In the genomic region with DNA sequence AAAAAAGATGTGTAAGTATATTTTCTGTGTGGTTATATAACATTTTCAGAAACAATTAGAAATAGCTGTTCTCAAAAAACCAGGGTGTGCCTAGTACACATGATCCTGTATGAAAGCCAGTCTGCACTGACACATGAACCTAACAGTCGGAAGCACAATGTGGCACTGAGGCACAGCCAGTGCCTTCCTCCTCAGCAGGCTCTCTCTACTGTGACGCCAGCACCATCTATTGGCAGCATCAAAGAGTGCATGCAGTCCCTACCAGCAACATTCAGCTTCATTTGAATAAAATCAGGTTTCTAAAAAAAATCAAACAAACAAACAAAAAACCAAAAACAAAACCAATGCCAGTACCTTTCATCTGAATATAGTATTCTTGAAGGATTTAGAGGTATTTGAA, we compare ENCODE assay signal across 9 mouse cellular contexts. TPM values are rescaled to one million over a fixed set of nuclear protein-coding genes. Genes with fewer than 3 reads are reported as not detected.
DNase-seq lines count a peak whose midpoint lies in the region; TF ChIP-seq lines count a peak whose summit lies in the region.
"Had no signal": no experiment of that assay in that cellular context is flagged by ENCODE, and none has a peak within 500 bp of the region (broad histone marks: within the 10 kb centered on the region; RNA-seq: fewer than 3 reads in every experiment).

No protein-coding gene starts in this region.

- no peak overlapping the region for H3K27ac ChIP-seq in kidney, adult 2 months (ENCODE audit: insufficient read depth, low read depth, low read length)
- H3K27ac ChIP-seq in bone marrow, adult 2 months (ENCODE audit: control insufficient read depth, insufficient read depth, low read depth, low read length, poor library complexity): no peak overlapping the region
- H3K27ac ChIP-seq in embryonic fibroblast, embryonic 13.5 days (ENCODE audit: insufficient read depth, low read length): no peak overlapping the region
- no peak overlapping the region for H3K27ac ChIP-seq in small intestine, adult 2 months (ENCODE audit: insufficient read depth, low read depth, low read length)
- H3K27ac ChIP-seq: embryonic facial prominence, embryonic 12.5 days had no signal

- H3K4me3 ChIP-seq in kidney, adult 2 months (ENCODE audit: insufficient read depth, low read depth, low read length): no peak overlapping the region
- H3K4me3 ChIP-seq in bone marrow, adult 2 months (replicated peaks; ENCODE audit: control insufficient read depth, low read depth, low read length): no peak overlapping the region
- no peak overlapping the region for H3K4me3 ChIP-seq in embryonic fibroblast, embryonic 13.5 days (ENCODE audit: insufficient read depth, low read length)
- no peak overlapping the region for H3K4me3 ChIP-seq in small intestine, adult 2 months (ENCODE audit: low read depth, low read length)
- H3K4me3 ChIP-seq: embryonic facial prominence, embryonic 12.5 days had no signal

- H3K4me1 ChIP-seq in kidney, adult 2 months (ENCODE audit: control insufficient read depth, insufficient read depth, low read length): no peaks in the 10 kb centered on the region
- no peaks in the 10 kb centered on the region for H3K4me1 ChIP-seq in bone marrow, adult 2 months (ENCODE audit: control insufficient read depth, insufficient read depth, low read length)
- no peaks in the 10 kb centered on the region for H3K4me1 ChIP-seq in embryonic fibroblast, embryonic 13.5 days (ENCODE audit: control insufficient read depth, insufficient read depth, low read length)
- peaks cover 4% of the 10 kb centered on the region for H3K4me1 ChIP-seq in small intestine, adult 2 months (ENCODE audit: control insufficient read depth, insufficient read depth, insufficient read length, low read length)

- no peaks in the 10 kb centered on the region for H3K27me3 ChIP-seq in kidney, adult 2 months (replicated peaks; ENCODE audit: control insufficient read depth, insufficient read depth, low read length)
- no peaks in the 10 kb centered on the region for H3K27me3 ChIP-seq in small intestine, adult 2 months (ENCODE audit: control insufficient read depth, insufficient read depth, low read length)
- H3K27me3 ChIP-seq: embryonic facial prominence, embryonic 12.5 days had no signal

- peak; percentile 49 for DNase-seq in kidney, adult 2 months
- DNase-seq in kidney, adult 11 months: no peak
- DNase-seq in heart, postnatal 36 days: peak; percentile 44 to 64
- peak; percentile 80 to 82 for DNase-seq in layer of hippocampus, postnatal 36 days
- peak; percentile 87 for DNase-seq in mesoderm, embryonic 11.5 days (ENCODE audit: low read depth, low spot score)

- intact Hi-C loops in heart, postnatal 36 days (cut with DNase I): loop anchor here (1.0 kb wide), 1 partner anchor 80 kb away; no protein-coding TSS in a partner anchor

- no peak for TF ChIP-seq POLR2A in kidney, adult 2 months (IDR thresholded peaks at IDR 0.05; ENCODE audit: low read depth, low read length)
- TF ChIP-seq POLR2A in bone marrow, adult 2 months (IDR thresholded peaks at IDR 0.05; ENCODE audit: borderline replicate concordance, control insufficient read depth, low read depth, low read length): no peak
- no peak for TF ChIP-seq POLR2A in embryonic fibroblast, embryonic 13.5 days (IDR thresholded peaks at IDR 0.05; ENCODE audit: low read depth, low read length)
- TF ChIP-seq POLR2A in small intestine, adult 2 months (IDR thresholded peaks at IDR 0.05; ENCODE audit: low read depth, low read length): no peak

- no peaks in the 10 kb centered on the region for H3K36me3 ChIP-seq in kidney, adult 2 months (ENCODE audit: control insufficient read depth, insufficient read depth, low read length)
- H3K36me3 ChIP-seq in small intestine, adult 2 months (ENCODE audit: control insufficient read depth, insufficient read depth, low read length): peaks cover 24% of the 10 kb centered on the region

- 17% methylated on average over 2 of the region's 2 CpGs for WGBS in kidney, adult 2 months
- 22% methylated on average over 2 of the region's 2 CpGs for WGBS in bone marrow, adult 2 months
- 6% methylated on average over 2 of the region's 2 CpGs for WGBS in small intestine, adult 2 months

- TF ChIP-seq CTCF in kidney, adult 2 months (conservative IDR thresholded peaks at IDR 0.05; ENCODE audit: insufficient read depth, insufficient read length, low read depth, low read length): peak; percentile 85
- TF ChIP-seq CTCF in bone marrow, adult 2 months (IDR thresholded peaks at IDR 0.05; ENCODE audit: control insufficient read depth, insufficient read depth, low read length): peak; percentile 78
- TF ChIP-seq CTCF in embryonic fibroblast, embryonic 13.5 days (IDR thresholded peaks at IDR 0.05; ENCODE audit: borderline replicate concordance, insufficient read depth, low read length): peak; percentile 97
- TF ChIP-seq CTCF in small intestine, adult 2 months (IDR thresholded peaks at IDR 0.05; ENCODE audit: extremely low read depth, insufficient read length, insufficient replicate concordance, low read depth, low read length): peak; percentile 84; the same call in 1 of the 2 replicates

RNA-seq across cellular contexts. Expression of gene Setd3, which starts 57.8 kb away (rescaled TPM):
- 32.5 and 38.5 TPM in 2 replicates for polyA plus RNA-seq in kidney, adult 2 months (2012; rRNA removed)
- polyA plus RNA-seq in bone marrow, adult 2 months (2011; ENCODE audit: insufficient read depth, insufficient read length, low replicate concordance, missing spikeins): 41.5 and 51.0 TPM in 2 replicates
- 66.6 and 73.7 TPM in 2 replicates for polyA plus RNA-seq in embryonic fibroblast, embryonic 13.5 days (2011; ENCODE audit: insufficient read length, low read depth, missing spikeins)
- 10 to 100 TPM; 83.9 to 91.6 TPM for total RNA-seq in heart, postnatal 36 days (2021)
- total RNA-seq in layer of hippocampus, postnatal 36 days (2021): 100 to 1,000 TPM; 136 to 150 TPM
- 4.2 and 8.9 TPM in 2 replicates for polyA plus RNA-seq in small intestine, adult 2 months (2012; rRNA removed)

RNA-seq across cellular contexts. Expression of gene Ccnk, which starts 58.1 kb away (rescaled TPM):
- 11.4 and 12.6 TPM in 2 replicates for polyA plus RNA-seq in kidney, adult 2 months (2012; rRNA removed)
- polyA plus RNA-seq in bone marrow, adult 2 months (2011; ENCODE audit: insufficient read depth, insufficient read length, low replicate concordance, missing spikeins): 12.4 and 21.9 TPM in 2 replicates
- polyA plus RNA-seq in embryonic fibroblast, embryonic 13.5 days (2011; ENCODE audit: insufficient read length, low read depth, missing spikeins): 31.0 and 35.6 TPM in 2 replicates
- 10 to 100 TPM; 28.8 to 30.5 TPM for total RNA-seq in heart, postnatal 36 days (2021)
- total RNA-seq in layer of hippocampus, postnatal 36 days (2021): 10 to 100 TPM; 26.9 to 31.2 TPM
- polyA plus RNA-seq in small intestine, adult 2 months (2012; rRNA removed): 4.8 and 11.4 TPM in 2 replicates
